Mouse (Mus musculus) MEL (cell line): ENCODE measurements at regions not wholly inside any gene's neighbourhood (a gene's known extent, or its start where the extent isn't known, plus 50 kb on each side); places are given as distances from the start of the nearest gene placed in this dataset.

ENCODE experiments used
- CTCF ChIP-seq, 3 experiments: IDR thresholded peaks in 2 of 3; conservative IDR thresholded peaks in 1 of 3; 2 replicates each; pipeline ENCODE4 v1.5.1; 2011 to 2012; ENCODE audit warnings: low read length in 3 of 3, low read depth in 2 of 3, mild to moderate bottlenecking in 2 of 3, improper control_type of control experiment in 1 of 3, inconsistent platforms in 1 of 3, mixed read lengths in 1 of 3, moderate library complexity in 1 of 3; ENCODE audit not compliant: control insufficient read depth in 1 of 3, insufficient read depth in 1 of 3, poor library complexity in 1 of 3, severe bottlenecking in 1 of 3
- EP300 ChIP-seq, 2 experiments: IDR thresholded peaks; 2 replicates each; pipeline ENCODE4 v1.6.1; 2011; ENCODE audit warnings: improper control_type of control experiment in 2 of 2, low read length in 2 of 2, low read depth in 1 of 2, mild to moderate bottlenecking in 1 of 2
- MAFK ChIP-seq: IDR thresholded peaks from 2 replicates; pipeline ENCODE4 v1.6.1; 2011; ENCODE audit warnings: low read depth, mild to moderate bottlenecking, low read length, improper control_type of control experiment, borderline replicate concordance
- POLR2A ChIP-seq, 2 experiments: IDR thresholded peaks; 2 replicates each; pipeline ENCODE4 v1.6.1; 2011 to 2012; ENCODE audit warnings: low read length in 2 of 2, mild to moderate bottlenecking in 2 of 2, control low read depth in 1 of 2, improper control_type of control experiment in 1 of 2, low read depth in 1 of 2, moderate library complexity in 1 of 2; ENCODE audit not compliant: control insufficient read depth in 1 of 2, insufficient read depth in 1 of 2, poor library complexity in 1 of 2
- POLR2AphosphoS2 ChIP-seq: IDR thresholded peaks from 2 replicates; pipeline ENCODE4 v1.6.1; 2011; ENCODE audit warnings: low read length, improper control_type of control experiment
- ZC3H11A ChIP-seq: IDR thresholded peaks from 2 replicates; pipeline ENCODE4 v1.6.1; 2012; ENCODE audit warnings: low read depth, mild to moderate bottlenecking, inconsistent platforms, low read length, improper control_type of control experiment
- ZNF384 ChIP-seq: IDR thresholded peaks from 2 replicates; pipeline ENCODE4 v1.6.1; 2012; ENCODE audit warnings: low read depth, mild to moderate bottlenecking, inconsistent platforms, low read length, improper control_type of control experiment

- no peak for TF ChIP-seq POLR2A (IDR thresholded peaks at IDR 0.05; ENCODE audit: control insufficient read depth in 1 of 2, insufficient read depth in 1 of 2, low read depth in 1 of 2, low read length in 2 of 2, poor library complexity in 1 of 2)
- TF ChIP-seq EP300 (IDR thresholded peaks at IDR 0.05; ENCODE audit: low read depth in 1 of 2, low read length in 2 of 2), result no peak
- TF ChIP-seq CTCF (IDR thresholded peaks at IDR 0.05 in 2 of 3, conservative IDR thresholded peaks at IDR 0.05 in 1 of 3; ENCODE audit: control insufficient read depth in 1 of 3, insufficient read depth in 1 of 3, low read depth in 2 of 3, low read length in 3 of 3, poor library complexity in 1 of 3, severe bottlenecking in 1 of 3), result no peak
- TF ChIP-seq ZNF384, result no peak
- TF ChIP-seq MAFK, result no peak
- TF ChIP-seq POLR2AphosphoS2, result no peak
- TF ChIP-seq ZC3H11A, result no peak
Measured at GRCm38 (mm10) chr6:101735107-101735506, 357.4 kb upstream of the Pdzrn3 start.
